Mouse (Mus musculus) kidney, adult 2 months (tissue): Measurements from ENCODE around the gene Ids. TPM values are rescaled to one million over a fixed set of nuclear protein-coding genes. Genes with fewer than 3 reads are reported as not detected.

Experiments
- DNase-seq: peaks from one replicate; pipeline ENCODE4 v3.0.0; 2021
- H3K27ac ChIP-seq: fragments of 200-500 bp; 2 replicates; pipeline ENCODE4 v1.5.1; 2012; ENCODE audit warnings: low read depth, low read length, control low read depth, inconsistent platforms; ENCODE audit not compliant: insufficient read depth
- H3K27me3 ChIP-seq: fragments of 200-500 bp; replicated peaks from 2 replicates; pipeline ENCODE4 v1.6.1; 2012; ENCODE audit warnings: mild to moderate bottlenecking, moderate library complexity, low read length, inconsistent platforms; ENCODE audit not compliant: control insufficient read depth, insufficient read depth
- H3K36me3 ChIP-seq: fragments of 200-500 bp; 2 replicates; pipeline ENCODE4 v1.6.1; 2012; ENCODE audit warnings: mild to moderate bottlenecking, moderate library complexity, low read length, inconsistent platforms; ENCODE audit not compliant: control insufficient read depth, insufficient read depth
- H3K4me1 ChIP-seq: fragments of 200-500 bp; 2 replicates; pipeline ENCODE4 v1.6.1; 2011; ENCODE audit warnings: low read length; ENCODE audit not compliant: control insufficient read depth, insufficient read depth
- H3K4me3 ChIP-seq: fragments of 200-500 bp; 2 replicates; pipeline ENCODE4 v1.5.1; 2011; ENCODE audit warnings: mild to moderate bottlenecking, low read depth, low read length, control low read depth; ENCODE audit not compliant: insufficient read depth
- CTCF ChIP-seq: fragments of 200-500 bp; conservative IDR thresholded peaks from 2 replicates; pipeline ENCODE4 v1.5.1; 2011; ENCODE audit warnings: low read depth, mild to moderate bottlenecking, control low read depth, low read length, moderate library complexity, mixed read lengths; ENCODE audit not compliant: insufficient read depth, insufficient read length
- POLR2A ChIP-seq: fragments of 200-500 bp; IDR thresholded peaks from one replicate; pipeline ENCODE4 v1.6.1; 2011; ENCODE audit warnings: low read depth, low read length, control low read depth
- WGBS: fragments of 180-500 bp; shearing (Covaris S2); methylation state at CpG from one replicate; pipeline ENCODE4 v1.1.7; 2018; 5-methylcytosine and 5-hydroxymethylcytosine counted together
- polyA plus RNA-seq: library from polyadenylated mRNA; depleted of rRNA; stranded (reverse); fragments of >200 nt; gene quantifications from 2 replicates; pipeline ENCODE4 v1.2.3, GENCODE M21; 2012

Gene Ids
- polyA plus RNA-seq, 1 experiment = 42.4 TPM

DNA sequence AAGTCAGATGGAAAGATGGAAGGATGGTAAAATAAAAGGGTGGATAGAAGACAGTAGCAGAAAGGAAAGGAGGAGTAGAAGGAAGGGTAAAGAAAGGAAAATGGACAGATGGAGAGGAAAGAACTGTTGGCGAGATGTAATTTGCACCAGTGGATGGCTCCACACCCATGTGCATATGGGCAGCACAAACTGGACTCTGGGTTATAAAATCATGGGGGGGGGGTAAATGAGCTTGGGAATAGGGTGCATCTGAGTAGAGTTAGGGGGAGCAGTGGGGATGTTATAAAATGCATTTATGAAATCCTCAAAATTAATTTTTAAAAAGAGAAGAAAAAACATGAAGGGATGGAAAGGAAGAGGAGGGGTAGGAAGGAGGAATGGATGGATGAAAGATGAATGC, 682 bp downstream of the Ids start:
- DNase-seq = no peak
- no peaks in the 10 kb centered on the region for H3K27me3 ChIP-seq
- H3K27ac ChIP-seq = no peak overlapping the region
- TF ChIP-seq CTCF (no peak), POLR2A (no peak)
- H3K36me3 ChIP-seq = no peaks in the 10 kb centered on the region
- 67% methylated on average over 1 of the region's 1 CpGs for WGBS
- H3K4me1 ChIP-seq = no peaks in the 10 kb centered on the region
- H3K4me3 ChIP-seq = peak overlapping the region; percentile 76; the same call in 1 of the 2 replicates

- H3K4me1 ChIP-seq = no peaks in the 10 kb centered on the region
- TF ChIP-seq CTCF = no peak
- no peak for TF ChIP-seq POLR2A
- WGBS = 59% methylated on average over 5 of the region's 5 CpGs
- H3K27ac ChIP-seq = no peak overlapping the region
- no peak overlapping the region for H3K4me3 ChIP-seq
- H3K27me3 ChIP-seq = no peaks in the 10 kb centered on the region
- H3K36me3 ChIP-seq = no peaks in the 10 kb centered on the region
- DNase-seq = peak; percentile 1
These were observed 1.4 kb downstream of the Ids start for GRCm38 (mm10) chrX:70363446-70363845.

DNA sequence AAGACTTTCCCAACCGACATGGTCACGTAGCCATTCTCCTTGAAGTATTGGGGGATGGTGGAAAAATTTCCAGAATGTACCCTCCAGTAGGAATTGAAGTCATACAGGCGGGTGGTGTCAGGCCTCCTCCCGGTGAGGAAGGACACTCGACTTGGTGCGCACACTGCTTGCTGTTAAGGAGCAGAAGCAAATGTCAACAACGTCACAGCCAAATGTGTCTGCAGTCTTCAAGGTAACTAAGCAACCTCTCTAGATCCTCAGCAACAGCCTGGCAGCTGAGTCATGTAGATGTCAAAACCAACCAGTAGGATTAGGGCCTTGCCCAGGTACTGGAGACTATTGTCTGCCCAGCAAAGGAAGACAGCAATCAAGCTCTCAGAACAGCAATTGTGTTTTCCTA, 1.9 kb downstream of the Ids start:
- DNase-seq = no peak
- Histone ChIP-seq H3K27ac (no peak overlapping the region), H3K36me3 (no peaks in the 10 kb centered on the region), H3K4me1 (no peaks in the 10 kb centered on the region), H3K4me3 (no peak overlapping the region), H3K27me3 (no peaks in the 10 kb centered on the region)
- TF ChIP-seq POLR2A (no peak), CTCF (no peak)
- WGBS = 86% methylated on average over 7 of the region's 7 CpGs

DNA sequence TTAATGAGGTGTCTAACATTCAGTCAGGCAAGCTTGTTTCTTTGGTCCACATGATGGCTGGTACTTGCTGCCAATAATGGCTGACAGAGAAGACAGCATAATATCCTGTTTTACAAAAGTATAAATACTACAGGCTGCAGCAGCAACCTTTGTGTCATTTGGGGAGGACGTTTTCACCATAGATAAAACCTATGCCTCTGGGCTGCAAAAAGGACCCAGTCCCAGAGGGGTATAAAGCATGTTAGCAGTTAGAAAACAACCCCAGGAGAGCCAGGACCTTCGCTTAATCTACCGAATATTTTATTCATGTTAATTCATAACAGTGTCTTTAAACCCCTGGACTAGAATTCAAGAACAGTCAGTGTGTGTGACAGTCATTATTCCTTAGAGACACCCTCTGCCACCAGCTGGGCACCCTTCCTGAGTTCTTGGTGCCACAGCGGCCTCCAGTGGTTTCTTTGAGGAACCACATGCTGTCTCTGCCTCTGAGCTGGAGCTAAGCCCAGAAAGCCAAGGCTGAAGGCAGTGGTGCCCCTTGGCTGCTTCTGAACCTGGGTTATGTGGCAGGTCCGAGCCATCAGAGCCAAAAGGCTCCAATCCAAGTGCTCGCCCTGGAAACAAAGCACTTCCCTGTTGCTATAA, 34.6 kb downstream of the Ids start:
- DNase-seq = peak; percentile 48
- Histone ChIP-seq H3K4me1 (no peaks in the 10 kb centered on the region), H3K36me3 (no peaks in the 10 kb centered on the region), H3K4me3 (no peak overlapping the region), H3K27me3 (no peaks in the 10 kb centered on the region), H3K27ac (no peak overlapping the region)
- TF ChIP-seq POLR2A = no peak
- TF ChIP-seq CTCF = peak; percentile 68
- WGBS = 11% methylated on average over 6 of the region's 6 CpGs

DNA sequence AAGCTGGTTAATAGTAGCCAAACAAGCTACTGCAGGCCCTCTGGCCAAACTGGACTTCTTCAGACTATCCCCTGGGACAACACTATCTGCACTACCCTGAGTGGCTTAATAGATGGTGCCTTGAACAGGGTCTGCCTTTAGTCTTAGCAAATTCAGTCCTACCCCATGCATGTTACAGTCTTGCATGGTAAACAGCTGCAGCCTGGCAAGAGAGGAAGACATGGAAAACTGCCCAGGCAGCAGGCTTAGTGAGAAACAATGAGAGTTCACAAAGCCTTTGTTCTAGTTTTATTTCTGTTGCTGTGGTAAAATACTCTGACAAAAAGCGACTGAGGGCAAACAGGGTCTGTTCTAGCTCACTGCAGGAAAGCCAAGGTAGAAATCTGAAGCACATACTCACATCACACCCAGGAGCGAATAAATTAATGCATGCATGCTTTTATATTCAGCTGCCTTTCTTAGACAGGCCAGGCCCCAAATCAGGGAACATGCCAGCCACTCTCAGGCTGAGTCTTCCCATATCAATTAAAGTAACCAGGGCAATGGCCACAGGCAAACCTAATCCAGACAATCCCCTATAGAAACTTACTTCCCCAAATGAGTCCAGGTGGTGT, 36.2 kb downstream of the Ids start:
- no peaks in the 10 kb centered on the region for H3K4me1 ChIP-seq

GRCm38 (mm10) chrX:70327656-70328055, 37.2 kb downstream of the Ids start:
- 66% methylated on average over 1 of the region's 1 CpGs for WGBS
- TF ChIP-seq CTCF (no peak), POLR2A (no peak)
- no peak for DNase-seq
- H3K4me1 ChIP-seq = no peaks in the 10 kb centered on the region
- no peak overlapping the region for H3K4me3 ChIP-seq
- H3K27me3 ChIP-seq = no peaks in the 10 kb centered on the region
- H3K36me3 ChIP-seq = no peaks in the 10 kb centered on the region
- H3K27ac ChIP-seq = no peak overlapping the region

More for the DNA sequence above, 36.2 kb downstream of the Ids start:
- WGBS = 61% methylated on average over 2 of the region's 2 CpGs
- H3K27me3 ChIP-seq = no peaks in the 10 kb centered on the region
- H3K4me3 ChIP-seq = no peak overlapping the region
- no peak for DNase-seq
- no peaks in the 10 kb centered on the region for H3K36me3 ChIP-seq
- TF ChIP-seq CTCF (no peak), POLR2A (no peak)
- H3K27ac ChIP-seq = no peak overlapping the region

- TF ChIP-seq CTCF (no peak), POLR2A (no peak)
- H3K36me3 ChIP-seq = no peaks in the 10 kb centered on the region
- peak; percentile 1 for DNase-seq
- H3K4me3 ChIP-seq = no peak overlapping the region
- WGBS = 13% methylated on average over 2 of the region's 2 CpGs
- no peak overlapping the region for H3K27ac ChIP-seq
- no peaks in the 10 kb centered on the region for H3K4me1 ChIP-seq
- H3K27me3 ChIP-seq = no peaks in the 10 kb centered on the region
These were observed 45.6 kb downstream of the Ids start for GRCm38 (mm10) chrX:70319254-70319653.
